Comparison of ENCODE assay signal across 9 mouse cellular contexts in genomic region chr7:99988725-99989124, GRCm38 (mm10). TPM values are rescaled to one million over a fixed set of nuclear protein-coding genes. Genes with fewer than 3 reads are reported as not detected.
A peak's percentile ranks its signal among the peaks of the same experiment; 100 is the strongest.
DNase-seq lines count a peak whose midpoint lies in the region; ATAC-seq and TF ChIP-seq lines count a peak whose summit lies in the region.
"Had no signal": no experiment of that assay in that cellular context is flagged by ENCODE, and none has a peak within 500 bp of the region (broad histone marks: within the 10 kb centered on the region; RNA-seq: fewer than 3 reads in every experiment).

No protein-coding gene starts in this region.

- H3K27ac ChIP-seq in liver, embryonic 12.5 days = no peak overlapping the region
- no peak overlapping the region for H3K27ac ChIP-seq in forebrain, embryonic 15.5 days (replicated peaks)
- no peak overlapping the region for H3K27ac ChIP-seq in hindbrain, embryonic 16.5 days (ENCODE audit: low read depth, low read length)
- H3K27ac ChIP-seq in limb, embryonic 10.5 days = no peak overlapping the region
- H3K27ac ChIP-seq in midbrain, postnatal 0 days (ENCODE audit: low read depth, low read length) = no peak overlapping the region
- no peak overlapping the region for H3K27ac ChIP-seq in stomach, embryonic 14.5 days (ENCODE audit: low read length)
- H3K27ac ChIP-seq: macrophage had no signal

- H3K9me3 ChIP-seq in liver, embryonic 12.5 days (replicated peaks) = no peaks in the 10 kb centered on the region
- no peaks in the 10 kb centered on the region for H3K9me3 ChIP-seq in forebrain, embryonic 15.5 days
- H3K9me3 ChIP-seq in hindbrain, embryonic 16.5 days (ENCODE audit: control insufficient read depth, low read length) = no peaks in the 10 kb centered on the region
- H3K9me3 ChIP-seq in limb, embryonic 10.5 days (replicated peaks) = no peaks in the 10 kb centered on the region
- H3K9me3 ChIP-seq in midbrain, postnatal 0 days (ENCODE audit: low read length) = no peaks in the 10 kb centered on the region
- no peaks in the 10 kb centered on the region for H3K9me3 ChIP-seq in stomach, embryonic 14.5 days (ENCODE audit: control insufficient read depth, low read depth, low read length)

- H3K4me3 ChIP-seq in liver, embryonic 12.5 days = no peak overlapping the region
- H3K4me3 ChIP-seq in forebrain, embryonic 15.5 days = no peak overlapping the region
- H3K4me3 ChIP-seq in hindbrain, embryonic 16.5 days (ENCODE audit: low read length) = no peak overlapping the region
- H3K4me3 ChIP-seq in limb, embryonic 10.5 days = no peak overlapping the region
- no peak overlapping the region for H3K4me3 ChIP-seq in midbrain, postnatal 0 days (ENCODE audit: low read depth, low read length)
- no peak overlapping the region for H3K4me3 ChIP-seq in stomach, embryonic 14.5 days (ENCODE audit: low read depth, low read length)

- 7% methylated on average over 4 of the region's 4 CpGs for WGBS in liver, embryonic 12.5 days (ENCODE audit: insufficient replicate concordance)
- 4% methylated on average over 4 of the region's 4 CpGs for WGBS in forebrain, embryonic 15.5 days
- WGBS in hindbrain, embryonic 16.5 days = 4% methylated on average over 4 of the region's 4 CpGs
- WGBS in limb, embryonic 10.5 days = 9% methylated on average over 4 of the region's 4 CpGs
- 3% methylated on average over 4 of the region's 4 CpGs for WGBS in midbrain, postnatal 0 days
- 1% methylated on average over 4 of the region's 4 CpGs for WGBS in stomach, embryonic 14.5 days

- H3K36me3 ChIP-seq in liver, embryonic 12.5 days = no peaks in the 10 kb centered on the region
- no peaks in the 10 kb centered on the region for H3K36me3 ChIP-seq in forebrain, embryonic 15.5 days
- no peaks in the 10 kb centered on the region for H3K36me3 ChIP-seq in hindbrain, embryonic 16.5 days (ENCODE audit: control insufficient read depth, insufficient read depth, low read length)
- no peaks in the 10 kb centered on the region for H3K36me3 ChIP-seq in limb, embryonic 10.5 days
- H3K36me3 ChIP-seq in midbrain, postnatal 0 days (ENCODE audit: insufficient read depth, low read length) = no peaks in the 10 kb centered on the region
- no peaks in the 10 kb centered on the region for H3K36me3 ChIP-seq in stomach, embryonic 14.5 days (ENCODE audit: control insufficient read depth, insufficient read depth, low read length)

- DNase-seq in liver = peak; percentile 70
- DNase-seq in cerebellum, adult 18-20 months = peak; percentile 78 to 81
- peak; percentile 84 for DNase-seq in limb, embryonic 10.5 days (ENCODE audit: low spot score)
- DNase-seq in midbrain, postnatal 0 days (ENCODE audit: low spot score) = peak; percentile 85

- peaks cover 10% of the 10 kb centered on the region for H3K27me3 ChIP-seq in liver, embryonic 12.5 days (replicated peaks)
- no peaks in the 10 kb centered on the region for H3K27me3 ChIP-seq in forebrain, embryonic 15.5 days
- H3K27me3 ChIP-seq in hindbrain, embryonic 16.5 days (replicated peaks; ENCODE audit: control insufficient read depth, insufficient read depth, low read length) = no peaks in the 10 kb centered on the region
- H3K27me3 ChIP-seq in limb, embryonic 10.5 days (ENCODE audit: low read depth, poor library complexity, severe bottlenecking) = 0 out of 2 replicates have a peak, but pooled peaks cover 6% of the 10 kb centered on the region
- H3K27me3 ChIP-seq in midbrain, postnatal 0 days (ENCODE audit: insufficient read depth, low read length) = no peaks in the 10 kb centered on the region
- no peaks in the 10 kb centered on the region for H3K27me3 ChIP-seq in stomach, embryonic 14.5 days (ENCODE audit: control insufficient read depth, insufficient read depth, low read length)

- no peak overlapping the region for H3K4me2 ChIP-seq in liver, embryonic 12.5 days
- no peak overlapping the region for H3K4me2 ChIP-seq in forebrain, embryonic 15.5 days (replicated peaks)
- H3K4me2 ChIP-seq in hindbrain, embryonic 16.5 days (ENCODE audit: low read length) = no peak overlapping the region
- H3K4me2 ChIP-seq in midbrain, postnatal 0 days (ENCODE audit: low read depth, low read length, poor library complexity, severe bottlenecking) = no peak overlapping the region
- H3K4me2 ChIP-seq in stomach, embryonic 14.5 days (replicated peaks; ENCODE audit: low read depth, low read length) = no peak overlapping the region

- H3K9ac ChIP-seq in liver, embryonic 12.5 days = no peak overlapping the region
- no peak overlapping the region for H3K9ac ChIP-seq in forebrain, embryonic 15.5 days (replicated peaks)
- no peak overlapping the region for H3K9ac ChIP-seq in hindbrain, embryonic 16.5 days (ENCODE audit: low read depth, low read length)
- H3K9ac ChIP-seq in midbrain, postnatal 0 days (replicated peaks; ENCODE audit: low read length, poor library complexity, severe bottlenecking) = no peak overlapping the region
- H3K9ac ChIP-seq in stomach, embryonic 14.5 days (replicated peaks; ENCODE audit: low read depth, low read length) = no peak overlapping the region

- H3K4me1 ChIP-seq in liver, embryonic 12.5 days = 0 out of 2 replicates have a peak, but pooled peaks cover 3% of the 10 kb centered on the region
- no peaks in the 10 kb centered on the region for H3K4me1 ChIP-seq in forebrain, embryonic 15.5 days
- H3K4me1 ChIP-seq in hindbrain, embryonic 16.5 days (ENCODE audit: control insufficient read depth, insufficient read depth, low read depth, low read length) = no peaks in the 10 kb centered on the region
- peaks cover 10% of the 10 kb centered on the region; the same call in 1 of the 2 replicates for H3K4me1 ChIP-seq in limb, embryonic 10.5 days
- H3K4me1 ChIP-seq in midbrain, postnatal 0 days (ENCODE audit: insufficient read depth, low read length) = no peaks in the 10 kb centered on the region
- no peaks in the 10 kb centered on the region for H3K4me1 ChIP-seq in stomach, embryonic 14.5 days (ENCODE audit: control insufficient read depth, insufficient read depth, low read length)

- no peak for ATAC-seq in liver, embryonic 12.5 days
- ATAC-seq in forebrain, embryonic 15.5 days (replicated peaks) = peak; percentile 78
- ATAC-seq in hindbrain, embryonic 16.5 days = peak; percentile 84
- ATAC-seq in midbrain, postnatal 0 days (ENCODE audit: low FRiP score) = peak; percentile 75; the same call in 1 of the 2 replicates
- 0 out of 2 replicates have a peak, but pooled peaks have one; percentile 43 for ATAC-seq in stomach, embryonic 14.5 days (ENCODE audit: insufficient number of reproducible peaks, insufficient read depth, low FRiP score, low read depth)

- peak; percentile 97 for TF ChIP-seq CTCF in midbrain, postnatal 0 days (IDR thresholded peaks at IDR 0.05)

RNA-seq across cellular contexts. Expression of gene Rnf169, which starts 8.5 kb away (rescaled TPM):
- 2.1 and 2.3 TPM in 2 replicates for polyA plus RNA-seq in liver, embryonic 12.5 days (2016; fragmentation: Nextera tagmentation; extraction: Ambion mirVana)
- 5.1 TPM in 2 replicates for polyA plus RNA-seq in forebrain, embryonic 15.5 days (2015; fragmentation: Nextera tagmentation; extraction: Ambion mirVana)
- polyA plus RNA-seq in hindbrain, embryonic 16.5 days (2015; fragmentation: Nextera tagmentation; extraction: Ambion mirVana) = 4.1 and 4.2 TPM in 2 replicates
- 5.6 and 6.3 TPM in 2 replicates for polyA plus RNA-seq in limb, embryonic 10.5 days (2016; fragmentation: Nextera tagmentation; extraction: Ambion mirVana)
- 17.1 and 18.8 TPM in 2 replicates for total RNA-seq in midbrain, postnatal 0 days (2014; rRNA removed)
- polyA plus RNA-seq in midbrain, postnatal 0 days (2015; fragmentation: Nextera tagmentation; extraction: Ambion mirVana) = 3.1 and 3.6 TPM in 2 replicates
- 8.9 and 9.9 TPM in 2 replicates for polyA plus RNA-seq in stomach, embryonic 14.5 days (2014; fragmentation: Nextera tagmentation; extraction: Ambion mirVana)

RNA-seq across cellular contexts. Expression of gene Chrdl2, which starts 17.2 kb away (rescaled TPM):
- 0.11 and 0.30 TPM in 2 replicates for polyA plus RNA-seq in liver, embryonic 12.5 days (2016; fragmentation: Nextera tagmentation; extraction: Ambion mirVana)
- polyA plus RNA-seq in forebrain, embryonic 15.5 days (2015; fragmentation: Nextera tagmentation; extraction: Ambion mirVana) = not detected in 2 replicates
- 0.88 and 1.1 TPM in 2 replicates for polyA plus RNA-seq in hindbrain, embryonic 16.5 days (2015; fragmentation: Nextera tagmentation; extraction: Ambion mirVana)
- polyA plus RNA-seq in limb, embryonic 10.5 days (2016; fragmentation: Nextera tagmentation; extraction: Ambion mirVana) = 0.14 and 0.19 TPM in 2 replicates
- 1.7 TPM in 1 of 2 replicates, not detected in the other for total RNA-seq in midbrain, postnatal 0 days (2014; rRNA removed)
- polyA plus RNA-seq in midbrain, postnatal 0 days (2015; fragmentation: Nextera tagmentation; extraction: Ambion mirVana) = 0.21 and 0.23 TPM in 2 replicates
- polyA plus RNA-seq in stomach, embryonic 14.5 days (2014; fragmentation: Nextera tagmentation; extraction: Ambion mirVana) = 1.0 and 1.4 TPM in 2 replicates
- polyA plus RNA-seq: macrophage had no signal
